Mouse (Mus musculus): ENCODE data around the gene Sesn1. TPM values are rescaled to one million over a fixed set of nuclear protein-coding genes. Genes with fewer than 3 reads are reported as not detected.

The Sesn1 gene
- polyA plus RNA-seq, 1 experiment: 34.8 TPM

GRCm38 (mm10) chr10:41912290-41912994 lies 102.7 kb downstream of the Sesn1 start:
- peaks cover 9% of the 10 kb centered on the region for H3K36me3 ChIP-seq (ENCODE audit: control insufficient read depth, insufficient read depth, low read length)
- H3K4me3 ChIP-seq (ENCODE audit: extremely low read depth, insufficient read depth, insufficient read length): no peak overlapping the region
- DNase-seq (ENCODE audit: low read depth in 1 of 2, low spot score in 2 of 2): no peak
- no peaks in the 10 kb centered on the region for H3K27me3 ChIP-seq (ENCODE audit: control insufficient read depth, insufficient read depth, low read length)
- H3K27ac ChIP-seq (ENCODE audit: insufficient read depth, low read length): no peak overlapping the region
- TF ChIP-seq CTCF (IDR thresholded peaks at IDR 0.05; ENCODE audit: extremely low read depth, insufficient read depth, insufficient read length, insufficient replicate concordance) (no peak), POLR2A (IDR thresholded peaks at IDR 0.05; ENCODE audit: low read depth, low read length) (no peak)
- H3K4me1 ChIP-seq (ENCODE audit: control insufficient read depth, insufficient read depth, insufficient read length): no peaks in the 10 kb centered on the region; the same call in 1 of the 2 replicates
- 80% methylated on average over 8 of the region's 8 CpGs for WGBS

GRCm38 (mm10) chr10:41926726-41927125 lies 117.0 kb downstream of the Sesn1 start:
- no peak for TF ChIP-seq POLR2A (IDR thresholded peaks at IDR 0.05; ENCODE audit: low read depth, low read length)
- 88% methylated on average over 14 of the region's 14 CpGs for WGBS
- no peak for DNase-seq (ENCODE audit: low read depth in 1 of 2, low spot score in 2 of 2)
- Histone ChIP-seq H3K4me1 (ENCODE audit: control insufficient read depth, insufficient read depth, insufficient read length) (no peaks in the 10 kb centered on the region), H3K27ac (ENCODE audit: insufficient read depth, low read length) (no peak overlapping the region), H3K27me3 (ENCODE audit: control insufficient read depth, insufficient read depth, low read length) (no peaks in the 10 kb centered on the region), H3K36me3 (ENCODE audit: control insufficient read depth, insufficient read depth, low read length) (no peaks in the 10 kb centered on the region), H3K4me3 (ENCODE audit: extremely low read depth, insufficient read depth, insufficient read length) (no peak overlapping the region)

- Histone ChIP-seq H3K36me3 (ENCODE audit: control insufficient read depth, insufficient read depth, low read length) (no peaks in the 10 kb centered on the region), H3K27ac (ENCODE audit: insufficient read depth, low read length) (no peak overlapping the region), H3K4me3 (ENCODE audit: extremely low read depth, insufficient read depth, insufficient read length) (no peak overlapping the region), H3K4me1 (ENCODE audit: control insufficient read depth, insufficient read depth, insufficient read length) (no peaks in the 10 kb centered on the region), H3K27me3 (ENCODE audit: control insufficient read depth, insufficient read depth, low read length) (no peaks in the 10 kb centered on the region)
- no peak for DNase-seq (ENCODE audit: low read depth in 1 of 2, low spot score in 2 of 2)
- no peak for TF ChIP-seq CTCF (IDR thresholded peaks at IDR 0.05; ENCODE audit: extremely low read depth, insufficient read depth, insufficient read length, insufficient replicate concordance)
- 82% methylated on average over 4 of the region's 4 CpGs for WGBS
These were observed 121.2 kb downstream of the Sesn1 start for GRCm38 (mm10) chr10:41930966-41931365.

- Histone ChIP-seq H3K27me3 (ENCODE audit: control insufficient read depth, insufficient read depth, low read length) (no peaks in the 10 kb centered on the region), H3K27ac (ENCODE audit: insufficient read depth, low read length) (no peak overlapping the region), H3K4me3 (ENCODE audit: extremely low read depth, insufficient read depth, insufficient read length) (no peak overlapping the region), H3K36me3 (ENCODE audit: control insufficient read depth, insufficient read depth, low read length) (no peaks in the 10 kb centered on the region), H3K4me1 (ENCODE audit: control insufficient read depth, insufficient read depth, insufficient read length) (peaks cover 7% of the 10 kb centered on the region; the same call in 1 of the 2 replicates)
- TF ChIP-seq POLR2A (IDR thresholded peaks at IDR 0.05; ENCODE audit: low read depth, low read length) (no peak), CTCF (IDR thresholded peaks at IDR 0.05; ENCODE audit: extremely low read depth, insufficient read depth, insufficient read length, insufficient replicate concordance) (no peak)
- WGBS: 92% methylated on average over 12 of the region's 12 CpGs
- no peak for DNase-seq (ENCODE audit: low read depth in 1 of 2, low spot score in 2 of 2)
These were observed 122.2 kb downstream of the Sesn1 start for GRCm38 (mm10) chr10:41931962-41932361.

GRCm38 (mm10) chr10:41932943-41933342 lies 123.2 kb downstream of the Sesn1 start:
- Histone ChIP-seq H3K27me3 (ENCODE audit: control insufficient read depth, insufficient read depth, low read length) (no peaks in the 10 kb centered on the region), H3K27ac (ENCODE audit: insufficient read depth, low read length) (no peak overlapping the region), H3K4me3 (ENCODE audit: extremely low read depth, insufficient read depth, insufficient read length) (no peak overlapping the region), H3K36me3 (ENCODE audit: control insufficient read depth, insufficient read depth, low read length) (no peaks in the 10 kb centered on the region), H3K4me1 (ENCODE audit: control insufficient read depth, insufficient read depth, insufficient read length) (peaks cover 15% of the 10 kb centered on the region; the same call in 1 of the 2 replicates)
- WGBS: 89% methylated on average over 5 of the region's 5 CpGs
- TF ChIP-seq CTCF (IDR thresholded peaks at IDR 0.05; ENCODE audit: extremely low read depth, insufficient read depth, insufficient read length, insufficient replicate concordance) (no peak), POLR2A (IDR thresholded peaks at IDR 0.05; ENCODE audit: low read depth, low read length) (no peak)
- no peak for DNase-seq (ENCODE audit: low read depth in 1 of 2, low spot score in 2 of 2)

- peak; percentile 15 to 60 for DNase-seq (ENCODE audit: low read depth in 1 of 2, low spot score in 2 of 2)
- Histone ChIP-seq H3K27ac (ENCODE audit: insufficient read depth, low read length) (no peak overlapping the region), H3K27me3 (ENCODE audit: control insufficient read depth, insufficient read depth, low read length) (no peaks in the 10 kb centered on the region), H3K36me3 (ENCODE audit: control insufficient read depth, insufficient read depth, low read length) (no peaks in the 10 kb centered on the region), H3K4me1 (ENCODE audit: control insufficient read depth, insufficient read depth, insufficient read length) (peaks cover 15% of the 10 kb centered on the region; the same call in 1 of the 2 replicates), H3K4me3 (ENCODE audit: extremely low read depth, insufficient read depth, insufficient read length) (no peak overlapping the region)
- TF ChIP-seq CTCF (IDR thresholded peaks at IDR 0.05; ENCODE audit: extremely low read depth, insufficient read depth, insufficient read length, insufficient replicate concordance) (peak; percentile 72; the same call in 1 of the 2 replicates), POLR2A (IDR thresholded peaks at IDR 0.05; ENCODE audit: low read depth, low read length) (no peak)
- WGBS: 64% methylated on average over 6 of the region's 6 CpGs
These were observed 123.8 kb downstream of the Sesn1 start for GRCm38 (mm10) chr10:41933536-41933935.

All from spleen, adult 2 months (tissue).